Mouse (Mus musculus) kidney, adult 2 months (tissue): Measurements from ENCODE around the gene Gcfc2. TPM values are rescaled to one million over a fixed set of nuclear protein-coding genes. Genes with fewer than 3 reads are reported as not detected.
A peak's percentile ranks its signal among the peaks of the same experiment; 100 is the strongest.

Experiments
- DNase-seq: peaks from one replicate; pipeline ENCODE4 v3.0.0; 2021
- H3K27ac ChIP-seq: fragments of 200-500 bp; 2 replicates; pipeline ENCODE4 v1.5.1; 2012; ENCODE audit warnings: low read depth, low read length, control low read depth, inconsistent platforms; ENCODE audit not compliant: insufficient read depth
- H3K27me3 ChIP-seq: fragments of 200-500 bp; replicated peaks from 2 replicates; pipeline ENCODE4 v1.6.1; 2012; ENCODE audit warnings: mild to moderate bottlenecking, moderate library complexity, low read length, inconsistent platforms; ENCODE audit not compliant: control insufficient read depth, insufficient read depth
- H3K36me3 ChIP-seq: fragments of 200-500 bp; 2 replicates; pipeline ENCODE4 v1.6.1; 2012; ENCODE audit warnings: mild to moderate bottlenecking, moderate library complexity, low read length, inconsistent platforms; ENCODE audit not compliant: control insufficient read depth, insufficient read depth
- H3K4me1 ChIP-seq: fragments of 200-500 bp; 2 replicates; pipeline ENCODE4 v1.6.1; 2011; ENCODE audit warnings: low read length; ENCODE audit not compliant: control insufficient read depth, insufficient read depth
- H3K4me3 ChIP-seq: fragments of 200-500 bp; 2 replicates; pipeline ENCODE4 v1.5.1; 2011; ENCODE audit warnings: mild to moderate bottlenecking, low read depth, low read length, control low read depth; ENCODE audit not compliant: insufficient read depth
- CTCF ChIP-seq: fragments of 200-500 bp; conservative IDR thresholded peaks from 2 replicates; pipeline ENCODE4 v1.5.1; 2011; ENCODE audit warnings: low read depth, mild to moderate bottlenecking, control low read depth, low read length, moderate library complexity, mixed read lengths; ENCODE audit not compliant: insufficient read depth, insufficient read length
- POLR2A ChIP-seq: fragments of 200-500 bp; IDR thresholded peaks from one replicate; pipeline ENCODE4 v1.6.1; 2011; ENCODE audit warnings: low read depth, low read length, control low read depth
- WGBS: fragments of 180-500 bp; shearing (Covaris S2); methylation state at CpG from one replicate; pipeline ENCODE4 v1.1.7; 2018; 5-methylcytosine and 5-hydroxymethylcytosine counted together
- polyA plus RNA-seq: library from polyadenylated mRNA; depleted of rRNA; stranded (reverse); fragments of >200 nt; gene quantifications from 2 replicates; pipeline ENCODE4 v1.2.3, GENCODE M21; 2012; rRNA removed

The Gcfc2 gene
- 1.5 TPM in 2 replicates for polyA plus RNA-seq

- TF ChIP-seq CTCF (no peak), POLR2A (no peak)
- Histone ChIP-seq H3K27ac (no peak within 1 kb of the TSS), H3K4me1 (peaks cover 3% of the 10 kb centered on the region; the same call in 1 of the 2 replicates), H3K36me3 (no peaks in the 10 kb centered on the region), H3K4me3 (peak within 1 kb of the TSS; percentile 77), H3K27me3 (no peaks in the 10 kb centered on the region)
- peak; percentile 97 for DNase-seq
- WGBS, result under 1% methylated on average over 56 of the region's 56 CpGs
Observed at GRCm38 (mm10) chr6:81923523-81924142, at the start of gene Gcfc2. Gene Gcfc2, plus strand, starts transcription at chr6:81923669.

GRCm38 (mm10) chr6:81895678-81896230 is 27.7 kb upstream of the Gcfc2 start:
- no peak overlapping the region for H3K27ac ChIP-seq
- H3K4me3 ChIP-seq, result no peak overlapping the region
- no peaks in the 10 kb centered on the region for H3K36me3 ChIP-seq
- WGBS, result 70% methylated on average over 3 of the region's 3 CpGs
- no peak for DNase-seq
- TF ChIP-seq POLR2A, result no peak
- TF ChIP-seq CTCF, result no peak
- H3K4me1 ChIP-seq, result no peaks in the 10 kb centered on the region
- H3K27me3 ChIP-seq, result no peaks in the 10 kb centered on the region

GRCm38 (mm10) chr6:81910302-81910855 is 13.1 kb upstream of the Gcfc2 start:
- no peaks in the 10 kb centered on the region for H3K36me3 ChIP-seq
- H3K4me3 ChIP-seq, result no peak overlapping the region
- no peaks in the 10 kb centered on the region for H3K4me1 ChIP-seq
- H3K27ac ChIP-seq, result no peak overlapping the region
- 84% methylated on average over 25 of the region's 25 CpGs for WGBS
- no peak for TF ChIP-seq CTCF
- TF ChIP-seq POLR2A, result no peak
- no peaks in the 10 kb centered on the region for H3K27me3 ChIP-seq
- DNase-seq, result no peak

GRCm38 (mm10) chr6:81911244-81911643 is 12.2 kb upstream of the Gcfc2 start:
- Histone ChIP-seq H3K27me3 (no peaks in the 10 kb centered on the region), H3K36me3 (no peaks in the 10 kb centered on the region), H3K4me3 (no peak overlapping the region), H3K4me1 (no peaks in the 10 kb centered on the region), H3K27ac (no peak overlapping the region)
- DNase-seq, result no peak
- TF ChIP-seq POLR2A, result no peak
- TF ChIP-seq CTCF, result no peak
- WGBS, result 83% methylated on average over 5 of the region's 5 CpGs

- TF ChIP-seq CTCF, result no peak
- TF ChIP-seq POLR2A, result no peak
- Histone ChIP-seq H3K4me1 (no peaks in the 10 kb centered on the region), H3K27ac (no peak overlapping the region), H3K27me3 (no peaks in the 10 kb centered on the region), H3K4me3 (no peak overlapping the region), H3K36me3 (no peaks in the 10 kb centered on the region)
- 83% methylated on average over 4 of the region's 4 CpGs for WGBS
- no peak for DNase-seq
Observed at GRCm38 (mm10) chr6:81911713-81912112, 11.8 kb upstream of the Gcfc2 start.

GRCm38 (mm10) chr6:81912177-81912576 is 11.3 kb upstream of the Gcfc2 start:
- 63% methylated on average over 3 of the region's 3 CpGs for WGBS
- TF ChIP-seq CTCF (no peak), POLR2A (no peak)
- no peak for DNase-seq

GRCm38 (mm10) chr6:81924304-81924703 is 835 bp downstream of the Gcfc2 start:
- H3K27ac ChIP-seq, result no peak overlapping the region
- no peak for DNase-seq
- H3K4me1 ChIP-seq, result peaks cover 3% of the 10 kb centered on the region; the same call in 1 of the 2 replicates
- H3K27me3 ChIP-seq, result no peaks in the 10 kb centered on the region
- WGBS, result 13% methylated on average over 5 of the region's 5 CpGs
- H3K36me3 ChIP-seq, result no peaks in the 10 kb centered on the region
- no peak overlapping the region; the same call in 1 of the 2 replicates for H3K4me3 ChIP-seq
- TF ChIP-seq POLR2A, result no peak
- no peak for TF ChIP-seq CTCF

More at GRCm38 (mm10) chr6:81912177-81912576, 11.3 kb upstream of the Gcfc2 start:
- Histone ChIP-seq H3K27ac (no peak overlapping the region), H3K27me3 (no peaks in the 10 kb centered on the region), H3K4me3 (no peak overlapping the region), H3K4me1 (no peaks in the 10 kb centered on the region), H3K36me3 (no peaks in the 10 kb centered on the region)
